Mouse (Mus musculus) myocyte (in vitro differentiated cells): ENCODE data around the gene Akap13.

Source experiments
- POLR2A ChIP-seq: IDR thresholded peaks from one replicate; pipeline ENCODE4 v1.6.1; 2011; ENCODE audit warnings: low read depth, mild to moderate bottlenecking, control low read depth, moderate library complexity; ENCODE audit not compliant: insufficient read length
- REST ChIP-seq: IDR thresholded peaks from one replicate; pipeline ENCODE4 v1.6.1; 2011; ENCODE audit warnings: mild to moderate bottlenecking, control low read depth, moderate library complexity; ENCODE audit not compliant: insufficient read depth, insufficient read length

DNA sequence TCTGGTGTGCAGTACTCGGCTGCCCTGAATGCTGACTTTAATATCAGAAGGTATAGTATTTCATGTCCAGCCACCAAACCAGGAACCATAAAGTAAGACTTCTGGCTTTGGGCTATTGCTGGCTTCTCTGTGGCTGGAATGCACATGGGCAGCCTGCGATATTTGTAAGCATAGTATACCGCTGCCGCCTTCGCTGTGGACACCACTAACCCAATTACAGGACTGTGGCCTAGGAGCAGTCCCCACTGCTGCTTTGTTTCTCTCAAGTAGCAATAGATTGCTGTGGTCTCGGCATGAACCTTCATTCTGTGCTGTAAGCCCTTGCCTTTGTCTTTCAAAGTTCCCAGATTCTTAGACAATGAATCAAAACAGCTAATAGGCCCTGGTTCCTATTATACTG lies 228.1 kb downstream of the Akap13 start:
- TF ChIP-seq POLR2A (no peak), REST (no peak)
